Mouse (Mus musculus): ENCODE data around the gene Dio2.

DNA sequence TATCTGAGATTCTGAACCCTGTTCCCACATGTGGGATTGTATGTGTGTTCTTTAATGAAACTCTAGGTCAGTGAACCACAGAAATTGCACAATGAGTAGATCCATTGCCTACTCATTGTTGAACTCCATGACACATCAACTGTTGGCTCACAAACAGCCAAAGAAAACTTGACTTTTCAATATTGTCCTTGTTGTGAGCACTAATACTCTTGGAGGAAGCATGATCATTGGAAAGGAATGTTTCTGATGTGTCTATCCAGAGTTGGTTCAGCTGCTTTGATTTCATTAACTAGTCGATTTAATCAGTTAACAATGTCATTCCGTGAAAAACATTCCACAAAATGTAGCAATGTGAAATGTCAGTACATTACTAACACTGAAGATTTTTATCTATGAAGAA is 44.1 kb downstream of the Dio2 start:
- TF ChIP-seq MYOD1 (IDR thresholded peaks at IDR 0.05; ENCODE audit: control insufficient read depth, insufficient read length, low read depth) (peak; percentile 64), CTCF (IDR thresholded peaks at IDR 0.05; ENCODE audit: control insufficient read depth, insufficient read depth, insufficient read length) (no peak), CEBPB (IDR thresholded peaks at IDR 0.05; ENCODE audit: low read depth) (peak; percentile 27)

Measured in C2C12 (cell line).